Mouse (Mus musculus) left cerebral cortex, postnatal 36 days (tissue): ENCODE results near the gene Nicn1. TPM values are rescaled to one million over a fixed set of nuclear protein-coding genes. Genes with fewer than 3 reads are reported as not detected.

Source experiments
- total RNA-seq, 2 experiments: library from RNA; stranded (reverse); gene quantifications; 2 replicates each; pipeline ENCODE4 v1.2.3; 2021

Gene Nicn1
- total RNA-seq, 2 experiments from 2014 or later, result 116 to 131 TPM

Other genes with a start within 250 kb of the Nicn1 start
- gene Gmppb, start 241.2 kb upstream of the Nicn1 start, total RNA-seq, result 10 to 100 TPM; 14.4 to 17.0 TPM
- gene Amigo3, start 237.3 kb upstream of the Nicn1 start, total RNA-seq, result 1 to 10 TPM; 1.7 to 1.8 TPM
- gene Mst1, start 210.0 kb upstream of the Nicn1 start, total RNA-seq, result not detected
- gene Rnf123, start 207.1 kb upstream of the Nicn1 start, total RNA-seq, result 100 to 1,000 TPM in 1 of 2 experiments, 10 to 100 TPM in 1; 77.6 to 107 TPM
- 10 to 100 TPM; 23.9 to 39.4 TPM for gene Apeh, start 195.8 kb upstream of the Nicn1 start, total RNA-seq
- gene Bsn, start 100.0 kb upstream of the Nicn1 start, total RNA-seq, result 100 to 1,000 TPM; 269 to 307 TPM
- gene Dag1, start 26.5 kb upstream of the Nicn1 start, total RNA-seq, result 10 to 100 TPM; 90.4 to 93.1 TPM
- 10 to 100 TPM; 29.5 to 34.0 TPM for gene Amt, start 6.4 kb downstream of the Nicn1 start, total RNA-seq
- 100 to 1,000 TPM; 160 to 176 TPM for gene Rhoa, start 15.7 kb downstream of the Nicn1 start, total RNA-seq
- gene Tcta, start 15.7 kb downstream of the Nicn1 start, total RNA-seq, result 10 to 100 TPM; 29.2 to 41.4 TPM
- gene Gpx1, start 48.5 kb downstream of the Nicn1 start, total RNA-seq, result 100 to 1,000 TPM; 105 to 110 TPM
- 100 to 1,000 TPM in 1 of 2 experiments, 10 to 100 TPM in 1; 99.3 to 122 TPM for gene Usp4, start 57.4 kb downstream of the Nicn1 start, total RNA-seq
- 1 to 10 TPM; 1.5 to 3.2 TPM for gene 1700102P08Rik, start 102.4 kb downstream of the Nicn1 start, total RNA-seq
- gene Ccdc36, start 138.1 kb downstream of the Nicn1 start, total RNA-seq, result under 1 TPM; 0.14 to 0.15 TPM
- not detected for gene BC048562, start 146.1 kb downstream of the Nicn1 start, total RNA-seq
- gene Ccdc71, start 170.1 kb downstream of the Nicn1 start, total RNA-seq, result 10 to 100 TPM; 36.1 to 41.5 TPM
- 10 to 100 TPM; 31.1 to 33.9 TPM for gene Klhdc8b, start 171.2 kb downstream of the Nicn1 start, total RNA-seq
- 10 to 100 TPM; 22.8 to 43.1 TPM for gene Lamb2, start 189.3 kb downstream of the Nicn1 start, total RNA-seq
- gene Usp19, start 200.2 kb downstream of the Nicn1 start, total RNA-seq, result 100 to 1,000 TPM; 124 to 154 TPM
- 10 to 100 TPM; 73.6 to 76.9 TPM for gene Qars, start 217.3 kb downstream of the Nicn1 start, total RNA-seq
- 100 to 1,000 TPM; 135 to 149 TPM for gene Qrich1, start 226.4 kb downstream of the Nicn1 start, total RNA-seq